Mouse (Mus musculus) heart, embryonic 11.5 days (tissue): ENCODE measurements around the gene Gm49721. TPM values are rescaled to one million over a fixed set of nuclear protein-coding genes. Genes with fewer than 3 reads are reported as not detected.
A peak's percentile ranks its signal among the peaks of the same experiment; 100 is the strongest.
"Not testable (repeated sequence)": the region's sequence is repeated elsewhere in the genome, so short reads cannot be mapped to it uniquely, and the experiment has no call there.

Experiments used
- ATAC-seq: fragments of 200-750 bp; cut with Nextera tagmentation; replicated peaks from 2 replicates; pipeline ENCODE4 v1.8.0; 2017; ENCODE audit warnings: moderate library complexity; ENCODE audit not compliant: insufficient number of reproducible peaks, low FRiP score, low TSS enrichment
- H3K27ac ChIP-seq: fragments of 300-500 bp; sonication (generic); 2 replicates; pipeline ENCODE4 v1.5.1; 2014; ENCODE audit warnings: mild to moderate bottlenecking, low read depth, low read length
- H3K27me3 ChIP-seq: fragments of 300-500 bp; sonication (generic); 2 replicates; pipeline ENCODE4 v1.6.1; 2014; ENCODE audit warnings: mild to moderate bottlenecking, low read length, mixed read lengths; ENCODE audit not compliant: control insufficient read depth, insufficient read depth
- H3K36me3 ChIP-seq: fragments of 300-500 bp; sonication (generic); 2 replicates; pipeline ENCODE4 v1.6.1; 2014; ENCODE audit warnings: mild to moderate bottlenecking, low read length, moderate library complexity, mixed read lengths; ENCODE audit not compliant: control insufficient read depth, insufficient read depth
- H3K4me1 ChIP-seq: fragments of 300-500 bp; sonication (generic); 2 replicates; pipeline ENCODE4 v1.6.1; 2014; ENCODE audit warnings: low read length; ENCODE audit not compliant: control insufficient read depth, insufficient read depth
- H3K4me2 ChIP-seq: fragments of 300-500 bp; sonication (generic); 2 replicates; pipeline ENCODE4 v1.6.1; 2014; ENCODE audit warnings: mild to moderate bottlenecking, moderate library complexity
- H3K4me3 ChIP-seq: fragments of 300-500 bp; sonication (generic); 2 replicates; pipeline ENCODE4 v1.5.1; 2014; ENCODE audit warnings: low read depth, low read length
- H3K9ac ChIP-seq: fragments of 300-500 bp; sonication (generic); 2 replicates; pipeline ENCODE4 v1.6.1; 2014; ENCODE audit warnings: mild to moderate bottlenecking, low read depth, low read length, moderate library complexity
- H3K9me3 ChIP-seq: fragments of 300-500 bp; sonication (generic); replicated peaks from 2 replicates; pipeline ENCODE4 v1.6.1; 2016; ENCODE audit warnings: low read length; ENCODE audit not compliant: control insufficient read depth
- WGBS: fragments of 180-500 bp; shearing (Covaris S2); extraction: QIAGEN DNeasy Blood & Tissue Kit; methylation state at CpG from one replicate; pipeline ENCODE4 v1.1.7; 2014; ENCODE audit not compliant: insufficient replicate concordance; 5-methylcytosine and 5-hydroxymethylcytosine counted together
- polyA plus RNA-seq: library from polyadenylated mRNA; unstranded; fragments of >200 nt; fragmentation: Nextera tagmentation; extraction: Ambion mirVana; gene quantifications from 2 replicates; pipeline ENCODE4 v1.2.1, GENCODE M21; 2014

Gm49721 gene
- polyA plus RNA-seq, 1 experiment from 2014 or later, result not detected

- Histone ChIP-seq H3K4me2 (peak overlapping the region; percentile 54), H3K4me3 (peak overlapping the region; percentile 44), H3K9ac (peak overlapping the region; percentile 66; the same call in 1 of the 2 replicates)
- H3K27me3 ChIP-seq, H3K27ac ChIP-seq, H3K36me3 ChIP-seq, ATAC-seq, H3K4me1 ChIP-seq, H3K9me3 ChIP-seq: not testable (repeated sequence)
- under 1% methylated on average over 12 of the region's 12 CpGs for WGBS
Observed at GRCm38 (mm10) chr17:6960349-6960748, 18.4 kb upstream of the Gm49721 start.

DNA sequence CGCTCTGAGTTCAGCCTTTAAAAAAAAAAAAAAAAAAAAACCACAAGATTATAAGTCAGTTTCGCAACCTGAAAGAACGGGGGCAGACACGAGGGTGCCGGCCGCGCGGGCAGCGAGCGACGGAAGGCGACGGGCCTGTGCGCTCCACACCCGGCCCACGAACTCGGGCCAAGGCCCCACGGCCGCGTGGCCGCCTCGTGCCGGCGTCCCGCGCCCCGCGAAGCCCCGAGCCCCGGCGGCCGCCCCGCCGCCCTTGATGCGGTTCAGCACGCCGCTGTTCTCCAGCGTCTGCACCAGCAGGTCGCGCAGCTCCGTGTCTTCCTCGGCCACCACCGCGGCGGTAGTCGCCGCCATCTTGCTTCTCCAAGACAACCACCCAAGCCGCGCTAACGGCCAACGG, 17.9 kb upstream of the Gm49721 start, which contains the start of gene Tagap1:
Gene Tagap1, minus strand, starts transcription at position 381 of the 400 bp plus-strand sequence.
- H3K9ac ChIP-seq, result peak within 1 kb of the TSS; percentile 66
- H3K4me3 ChIP-seq, result peak within 1 kb of the TSS; percentile 44
- not testable (repeated sequence) for H3K9me3 ChIP-seq, H3K4me1 ChIP-seq, H3K36me3 ChIP-seq, H3K27me3 ChIP-seq, H3K27ac ChIP-seq
- under 1% methylated on average over 35 of the region's 51 CpGs for WGBS
- peak within 1 kb of the TSS; percentile 54 for H3K4me2 ChIP-seq
- peak; percentile 37; the same call in 1 of the 2 replicates for ATAC-seq

DNA sequence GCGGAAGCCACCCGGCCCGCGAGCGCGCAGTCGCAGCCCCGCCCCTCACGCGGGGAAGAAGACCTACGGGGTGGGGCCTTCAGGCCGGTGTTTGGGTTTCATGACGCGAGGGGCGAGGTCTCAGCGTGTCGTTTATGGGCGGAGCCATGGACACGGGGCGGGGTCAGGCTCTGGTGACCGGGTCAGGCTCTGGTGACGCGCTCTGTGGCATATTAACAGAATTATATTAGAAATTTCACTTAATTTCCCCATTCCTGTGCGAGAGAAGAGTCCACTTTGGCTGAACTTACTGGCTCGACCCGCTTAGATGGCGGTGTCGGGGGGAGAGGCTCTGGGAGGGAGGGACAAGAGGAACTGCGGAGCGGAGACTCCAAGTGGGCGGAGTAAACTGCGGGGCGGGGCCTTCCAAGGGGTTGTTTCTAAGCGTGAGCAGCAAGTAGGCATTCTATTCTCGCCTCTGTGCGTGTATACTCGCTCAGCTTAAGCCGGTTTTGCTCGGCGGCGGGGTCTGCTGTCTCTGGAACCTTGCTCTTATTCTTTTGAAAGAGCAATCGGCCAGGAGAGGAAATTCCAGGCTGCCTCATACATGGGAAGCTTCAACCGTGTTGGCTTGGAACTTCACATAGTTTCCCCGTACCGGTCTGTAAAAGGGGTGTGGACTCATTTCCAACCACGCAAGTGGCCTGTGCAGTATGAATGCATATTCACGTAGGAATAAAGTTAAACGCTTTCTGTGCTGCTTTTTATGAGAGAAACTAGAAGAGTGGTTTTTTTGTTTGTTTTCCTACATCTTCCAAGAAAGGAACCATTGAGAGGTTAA, 17.3 kb upstream of the Gm49721 start:
- H3K9me3 ChIP-seq, H3K27me3 ChIP-seq, H3K36me3 ChIP-seq, H3K27ac ChIP-seq, H3K4me1 ChIP-seq, H3K9ac ChIP-seq: not testable (repeated sequence)
- Histone ChIP-seq H3K4me3 (peak overlapping the region; percentile 44), H3K4me2 (peak overlapping the region; percentile 46)
- peak; percentile 99 for ATAC-seq
- WGBS, result 0% methylated on average over 11 of the region's 48 CpGs

DNA sequence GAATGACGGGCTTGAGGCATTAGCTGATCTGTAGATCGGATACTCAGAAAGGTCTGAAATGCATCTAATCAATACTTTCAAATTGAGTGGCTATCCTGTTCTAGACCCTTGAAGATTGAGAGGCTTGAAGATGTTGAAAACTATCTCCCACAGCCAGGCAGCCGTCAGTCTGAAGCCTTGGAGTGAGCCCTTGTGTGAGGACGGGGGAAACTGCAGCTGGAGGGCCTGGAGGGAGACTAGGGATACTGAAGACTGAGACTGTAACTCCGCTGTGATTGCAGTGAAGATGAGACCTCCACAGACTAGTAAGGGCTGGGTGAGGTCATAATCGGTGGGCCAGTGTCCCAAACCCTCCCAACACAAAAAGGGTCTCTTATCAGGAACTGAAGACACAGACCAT, 16.4 kb upstream of the Gm49721 start:
- not testable (repeated sequence) for H3K4me2 ChIP-seq, H3K4me1 ChIP-seq, H3K9ac ChIP-seq, H3K27ac ChIP-seq, H3K36me3 ChIP-seq, H3K27me3 ChIP-seq, H3K9me3 ChIP-seq, H3K4me3 ChIP-seq, ATAC-seq
- WGBS, result 70% methylated on average over 3 of the region's 6 CpGs

- WGBS, result 60% methylated on average over 4 of the region's 4 CpGs
- H3K4me1 ChIP-seq, H3K27ac ChIP-seq, H3K4me2 ChIP-seq, H3K27me3 ChIP-seq, H3K4me3 ChIP-seq, H3K9me3 ChIP-seq, ATAC-seq, H3K9ac ChIP-seq, H3K36me3 ChIP-seq: not testable (repeated sequence)
Observed at GRCm38 (mm10) chr17:6962936-6963335, 15.8 kb upstream of the Gm49721 start.

GRCm38 (mm10) chr17:6965364-6965763, 13.3 kb upstream of the Gm49721 start:
- H3K4me2 ChIP-seq, H3K36me3 ChIP-seq, H3K27me3 ChIP-seq, H3K9me3 ChIP-seq, ATAC-seq, H3K4me1 ChIP-seq, H3K4me3 ChIP-seq, H3K9ac ChIP-seq, H3K27ac ChIP-seq: not testable (repeated sequence)
- WGBS, result 13% methylated on average over 5 of the region's 6 CpGs

DNA sequence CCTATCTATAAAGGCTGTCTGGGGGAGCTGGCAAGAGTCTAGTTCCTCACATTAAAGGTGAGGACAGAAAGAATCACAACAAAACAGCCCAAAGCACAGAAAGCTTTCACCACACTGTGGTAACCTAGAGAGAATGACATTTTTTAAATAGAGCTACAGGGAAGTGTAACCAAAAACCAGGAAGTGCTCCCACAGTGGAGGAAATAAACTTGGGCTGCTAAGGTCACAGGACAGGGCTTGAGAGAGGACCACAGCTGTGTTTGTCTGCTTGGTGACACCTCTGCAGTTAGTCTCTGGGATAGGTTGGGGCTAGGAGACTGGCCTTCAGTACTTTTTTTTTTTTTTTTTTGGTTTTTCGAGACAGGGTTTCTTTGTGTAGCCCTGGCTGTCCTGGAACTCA, 11.0 kb upstream of the Gm49721 start:
- ATAC-seq, H3K4me3 ChIP-seq, H3K27me3 ChIP-seq, H3K9me3 ChIP-seq, H3K27ac ChIP-seq, H3K9ac ChIP-seq, H3K4me1 ChIP-seq, H3K4me2 ChIP-seq, H3K36me3 ChIP-seq: not testable (repeated sequence)
- no CpG with 5 or more reads among the region's 1 CpGs for WGBS

GRCm38 (mm10) chr17:6970334-6970733, 8.4 kb upstream of the Gm49721 start, which contains the start of gene Rnaset2b:
Rnaset2b (plus strand) TSS chr17:6970634.
- H3K36me3 ChIP-seq, H3K27me3 ChIP-seq, H3K4me3 ChIP-seq, H3K4me2 ChIP-seq, H3K9me3 ChIP-seq, ATAC-seq, H3K27ac ChIP-seq, H3K4me1 ChIP-seq, H3K9ac ChIP-seq: not testable (repeated sequence)
- WGBS, result no CpG with 5 or more reads among the region's 8 CpGs

- WGBS, result 78% methylated on average over 8 of the region's 8 CpGs
- not testable (repeated sequence) for H3K4me1 ChIP-seq, H3K36me3 ChIP-seq, H3K4me2 ChIP-seq, H3K9ac ChIP-seq, H3K4me3 ChIP-seq, H3K9me3 ChIP-seq, H3K27me3 ChIP-seq, ATAC-seq, H3K27ac ChIP-seq
Observed at GRCm38 (mm10) chr17:6971238-6971637, 7.5 kb upstream of the Gm49721 start.
